Mouse (Mus musculus): ENCODE results near the gene 1700018F24Rik. TPM values are rescaled to one million over a fixed set of nuclear protein-coding genes. Genes with fewer than 3 reads are reported as not detected.
A peak's percentile ranks its signal among the peaks of the same experiment; 100 is the strongest.
"Not testable (repeated sequence)": the region's sequence is repeated elsewhere in the genome, so short reads cannot be mapped to it uniquely, and the experiment has no call there.

1700018F24Rik gene
- polyA plus RNA-seq (2014; fragmentation: Nextera tagmentation; extraction: Ambion mirVana), result not detected in 2 replicates

DNA sequence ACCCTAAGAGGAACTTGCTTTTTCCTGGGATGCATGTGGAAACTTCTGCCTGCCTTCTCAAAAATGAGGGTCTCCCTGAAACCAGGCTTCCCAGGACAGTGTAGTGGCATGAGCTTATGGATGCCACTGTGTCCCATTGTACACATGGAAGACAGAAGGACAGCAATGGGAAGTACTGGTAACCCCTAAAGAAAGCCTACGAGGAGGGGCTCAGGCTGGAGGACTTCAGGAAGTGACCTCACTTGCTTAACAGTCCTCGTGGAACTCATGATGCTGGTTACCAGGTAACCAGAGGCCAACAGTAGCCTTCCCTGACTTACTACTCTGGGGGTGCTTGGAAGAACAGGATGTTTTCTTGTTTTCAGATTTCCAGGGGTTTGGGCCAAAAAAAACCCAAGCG lies at the start of gene 1700018F24Rik:
1700018F24Rik (plus strand) TSS at position 301 of the 400 bp plus-strand sequence.
- H3K4me3 ChIP-seq (ENCODE audit: low read depth, low read length); DNase-seq (ENCODE audit: low spot score); H3K4me1 ChIP-seq (replicated peaks; ENCODE audit: control insufficient read depth, insufficient read depth, low read length); ATAC-seq (replicated peaks; ENCODE audit: low FRiP score, low TSS enrichment, low read depth); H3K9ac ChIP-seq (ENCODE audit: low read length); H3K27me3 ChIP-seq (replicated peaks; ENCODE audit: control insufficient read depth, insufficient read depth, low read length); H3K36me3 ChIP-seq (ENCODE audit: control insufficient read depth, insufficient read depth, low read length); H3K27ac ChIP-seq (ENCODE audit: low read depth); H3K4me2 ChIP-seq (ENCODE audit: low read length); H3K9me3 ChIP-seq (ENCODE audit: control insufficient read depth, low read length): not testable (repeated sequence)
- WGBS, result 57% methylated on average over 3 of the region's 3 CpGs

DNA sequence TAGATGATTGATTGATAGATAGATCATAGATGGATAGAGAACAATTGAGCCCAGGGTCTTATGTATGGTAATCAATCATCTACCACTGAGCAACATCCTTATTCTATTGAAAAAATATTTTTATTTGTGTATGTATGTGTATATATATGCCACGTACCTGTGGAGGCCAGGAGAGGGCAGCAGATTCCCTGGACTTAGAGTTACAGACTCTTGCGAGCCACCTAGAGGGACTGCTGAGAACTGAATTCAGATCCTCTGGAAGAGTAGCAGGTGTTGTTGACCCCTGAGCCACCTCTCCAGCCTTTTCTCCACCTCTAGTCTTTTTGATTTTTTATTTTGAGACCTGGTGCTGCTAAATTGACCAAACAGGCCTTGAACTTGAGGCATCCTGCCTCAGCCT lies 44.3 kb upstream of the 1700018F24Rik start:
- Histone ChIP-seq H3K27ac (ENCODE audit: low read depth) (no peak overlapping the region), H3K9ac (ENCODE audit: low read length) (no peak overlapping the region), H3K4me2 (ENCODE audit: low read length) (no peak overlapping the region), H3K4me1 (replicated peaks; ENCODE audit: control insufficient read depth, insufficient read depth, low read length) (no peaks in the 10 kb centered on the region), H3K4me3 (ENCODE audit: low read depth, low read length) (no peak overlapping the region), H3K36me3 (ENCODE audit: control insufficient read depth, insufficient read depth, low read length) (no peaks in the 10 kb centered on the region), H3K27me3 (replicated peaks; ENCODE audit: control insufficient read depth, insufficient read depth, low read length) (no peaks in the 10 kb centered on the region), H3K9me3 (ENCODE audit: control insufficient read depth, low read length) (no peaks in the 10 kb centered on the region)
- WGBS, result 33% methylated on average over 2 of the region's 2 CpGs
- ATAC-seq (replicated peaks; ENCODE audit: low FRiP score, low TSS enrichment, low read depth), result no peak
- no peak for DNase-seq (ENCODE audit: low spot score)

DNA sequence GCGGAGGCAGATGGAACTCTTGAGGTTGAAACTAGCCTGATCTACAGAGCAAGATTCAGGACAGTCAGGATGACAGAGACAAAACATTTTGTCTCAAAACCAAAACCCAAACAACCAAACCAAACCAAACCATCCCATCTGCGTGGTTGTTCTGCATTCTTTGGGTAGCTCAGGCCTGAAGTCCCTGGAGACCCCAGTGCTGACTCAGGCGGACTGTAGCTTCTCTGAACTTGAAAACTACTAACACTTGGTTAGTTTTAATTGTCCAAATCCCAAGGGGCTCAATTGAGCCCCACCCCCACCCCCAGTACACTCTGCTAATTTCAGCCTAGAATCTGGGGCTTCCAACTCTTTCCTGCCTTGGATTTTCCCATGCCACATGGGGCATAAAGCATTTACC lies 39.4 kb upstream of the 1700018F24Rik start:
- DNase-seq (ENCODE audit: low spot score) (peak; percentile 12), ATAC-seq (replicated peaks; ENCODE audit: low FRiP score, low TSS enrichment, low read depth) (no peak)
- no peaks in the 10 kb centered on the region for H3K27me3 ChIP-seq (replicated peaks; ENCODE audit: control insufficient read depth, insufficient read depth, low read length)
- no peak overlapping the region for H3K9ac ChIP-seq (ENCODE audit: low read length)
- H3K4me3 ChIP-seq (ENCODE audit: low read depth, low read length), result no peak overlapping the region
- WGBS, result 81% methylated on average over 3 of the region's 3 CpGs
- H3K9me3 ChIP-seq (ENCODE audit: control insufficient read depth, low read length), result no peaks in the 10 kb centered on the region
- no peaks in the 10 kb centered on the region for H3K4me1 ChIP-seq (replicated peaks; ENCODE audit: control insufficient read depth, insufficient read depth, low read length)
- H3K27ac ChIP-seq (ENCODE audit: low read depth), result no peak overlapping the region
- H3K36me3 ChIP-seq (ENCODE audit: control insufficient read depth, insufficient read depth, low read length), result no peaks in the 10 kb centered on the region
- H3K4me2 ChIP-seq (ENCODE audit: low read length), result no peak overlapping the region

DNA sequence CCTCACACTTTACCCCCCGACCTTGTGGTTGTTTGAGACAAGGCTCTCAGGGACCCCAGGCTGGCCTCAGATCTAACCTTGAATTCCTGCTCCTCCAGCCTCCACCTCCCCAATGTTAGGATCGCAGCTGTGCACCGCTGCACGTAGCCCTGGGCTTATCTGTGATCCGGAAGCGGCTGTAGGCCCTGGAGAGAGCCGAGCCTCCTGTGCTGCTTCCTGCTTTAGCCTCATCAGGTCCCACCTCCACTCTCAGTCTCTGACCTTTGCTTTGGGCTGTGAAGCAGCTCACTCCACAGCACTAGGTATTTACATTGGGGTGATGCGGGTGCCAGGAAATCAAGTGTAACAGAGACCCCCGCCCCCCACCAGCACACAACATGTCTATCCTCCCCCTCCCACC lies 38.3 kb upstream of the 1700018F24Rik start:
- ATAC-seq (replicated peaks; ENCODE audit: low FRiP score, low TSS enrichment, low read depth), result 0 out of 2 replicates have a peak, but pooled peaks have one; percentile 19
- no peaks in the 10 kb centered on the region for H3K9me3 ChIP-seq (ENCODE audit: control insufficient read depth, low read length)
- H3K4me1 ChIP-seq (replicated peaks; ENCODE audit: control insufficient read depth, insufficient read depth, low read length), result no peaks in the 10 kb centered on the region
- no peaks in the 10 kb centered on the region for H3K27me3 ChIP-seq (replicated peaks; ENCODE audit: control insufficient read depth, insufficient read depth, low read length)
- no peak overlapping the region for H3K4me3 ChIP-seq (ENCODE audit: low read depth, low read length)
- H3K4me2 ChIP-seq (ENCODE audit: low read length), result no peak overlapping the region
- DNase-seq (ENCODE audit: low spot score), result no peak
- no peak overlapping the region for H3K27ac ChIP-seq (ENCODE audit: low read depth)
- 83% methylated on average over 9 of the region's 9 CpGs for WGBS
- H3K9ac ChIP-seq (ENCODE audit: low read length), result no peak overlapping the region
- H3K36me3 ChIP-seq (ENCODE audit: control insufficient read depth, insufficient read depth, low read length), result no peaks in the 10 kb centered on the region

DNA sequence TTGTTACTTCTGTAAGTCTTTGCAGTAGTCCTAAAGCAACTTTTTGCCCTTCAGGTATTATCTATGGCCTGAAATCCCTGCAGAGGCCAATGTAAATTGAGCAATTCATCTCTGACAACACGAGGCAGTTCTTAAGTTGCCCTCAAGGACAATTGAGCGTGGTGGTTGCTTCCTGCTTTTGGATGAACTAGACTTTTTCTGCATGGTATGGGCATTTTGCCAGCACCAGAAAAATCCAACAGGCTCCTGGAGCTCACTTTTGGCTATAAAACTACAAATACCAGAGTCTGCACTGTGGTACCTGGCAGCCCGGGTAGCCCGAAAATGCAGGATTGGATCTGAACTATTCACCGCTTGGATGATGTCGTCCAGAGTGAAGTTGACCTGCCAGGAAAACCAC lies 37.2 kb upstream of the 1700018F24Rik start:
- DNase-seq (ENCODE audit: low spot score) (peak; percentile 37), ATAC-seq (replicated peaks; ENCODE audit: low FRiP score, low TSS enrichment, low read depth) (no peak)
- Histone ChIP-seq H3K4me3 (ENCODE audit: low read depth, low read length) (no peak overlapping the region), H3K4me2 (ENCODE audit: low read length) (no peak overlapping the region), H3K9me3 (ENCODE audit: control insufficient read depth, low read length) (no peaks in the 10 kb centered on the region), H3K9ac (ENCODE audit: low read length) (no peak overlapping the region), H3K36me3 (ENCODE audit: control insufficient read depth, insufficient read depth, low read length) (no peaks in the 10 kb centered on the region), H3K27me3 (replicated peaks; ENCODE audit: control insufficient read depth, insufficient read depth, low read length) (no peaks in the 10 kb centered on the region), H3K27ac (ENCODE audit: low read depth) (no peak overlapping the region), H3K4me1 (replicated peaks; ENCODE audit: control insufficient read depth, insufficient read depth, low read length) (no peaks in the 10 kb centered on the region)
- WGBS, result 71% methylated on average over 6 of the region's 6 CpGs

DNA sequence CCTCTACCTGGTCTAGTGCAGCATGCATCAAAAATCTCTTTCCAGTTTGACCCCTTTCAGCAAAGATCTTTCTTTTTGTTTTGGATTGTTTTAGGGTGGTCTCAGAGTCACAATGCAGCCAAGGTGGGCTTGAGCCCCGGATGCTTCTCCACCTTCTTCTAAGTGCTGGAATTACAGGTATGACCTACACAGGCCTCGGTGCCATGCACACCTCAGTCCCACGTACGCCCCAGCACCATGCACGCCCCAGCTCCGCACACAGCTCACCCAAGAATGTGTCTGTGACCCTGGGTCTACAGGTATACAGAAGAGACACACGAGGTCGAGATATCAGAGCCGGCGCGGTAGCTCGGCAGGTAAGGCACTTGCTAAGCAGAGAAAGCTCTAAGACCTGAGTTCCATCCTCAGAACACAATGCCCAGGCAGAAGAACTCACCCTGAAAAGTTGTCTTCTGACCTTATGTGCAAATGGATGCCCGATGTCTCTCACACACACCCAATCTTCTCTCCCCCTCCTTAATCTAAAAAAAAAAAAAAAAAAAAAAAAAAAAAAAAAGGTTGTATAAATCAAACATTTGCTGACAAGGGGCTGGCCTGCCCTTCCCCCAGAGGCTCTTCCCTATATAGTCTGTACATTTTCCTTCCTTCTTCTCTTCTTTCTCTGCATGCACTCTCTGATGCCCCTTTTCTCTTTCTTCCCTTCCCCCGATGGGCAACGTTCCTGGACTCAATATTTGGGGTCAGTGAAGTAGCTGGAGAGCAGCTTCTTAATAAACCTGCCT lies 33.7 kb upstream of the 1700018F24Rik start:
- 83% methylated on average over 15 of the region's 15 CpGs for WGBS
- Histone ChIP-seq H3K27me3 (replicated peaks; ENCODE audit: control insufficient read depth, insufficient read depth, low read length) (no peaks in the 10 kb centered on the region), H3K27ac (ENCODE audit: low read depth) (no peak overlapping the region), H3K9me3 (ENCODE audit: control insufficient read depth, low read length) (no peaks in the 10 kb centered on the region), H3K4me2 (ENCODE audit: low read length) (no peak overlapping the region), H3K36me3 (ENCODE audit: control insufficient read depth, insufficient read depth, low read length) (no peaks in the 10 kb centered on the region), H3K4me1 (replicated peaks; ENCODE audit: control insufficient read depth, insufficient read depth, low read length) (no peaks in the 10 kb centered on the region), H3K4me3 (ENCODE audit: low read depth, low read length) (no peak overlapping the region), H3K9ac (ENCODE audit: low read length) (no peak overlapping the region)
- ATAC-seq (replicated peaks; ENCODE audit: low FRiP score, low TSS enrichment, low read depth) (no peak), DNase-seq (ENCODE audit: low spot score) (peak; percentile 47)

DNA sequence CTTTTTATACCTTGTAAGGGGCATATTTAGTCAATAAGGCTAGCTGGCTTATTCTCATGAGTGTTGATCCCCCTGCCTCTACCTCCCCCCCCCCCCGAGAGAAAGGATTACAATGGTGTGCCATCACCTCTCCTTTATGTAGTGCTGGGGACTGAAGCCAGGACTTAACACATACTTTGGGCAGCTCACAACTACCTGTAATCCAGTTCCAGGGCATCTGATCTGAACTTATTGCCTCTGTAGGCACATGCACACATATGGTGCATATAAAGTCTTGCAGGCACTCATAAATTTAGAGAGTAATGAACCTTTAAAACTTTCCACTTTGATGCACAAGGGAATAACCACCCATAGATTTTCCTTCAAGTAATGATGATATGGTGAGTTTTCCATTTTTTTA lies 28.5 kb upstream of the 1700018F24Rik start:
- H3K36me3 ChIP-seq (ENCODE audit: control insufficient read depth, insufficient read depth, low read length), result no peaks in the 10 kb centered on the region
- H3K9ac ChIP-seq (ENCODE audit: low read length), result no peak overlapping the region
- no peaks in the 10 kb centered on the region for H3K4me1 ChIP-seq (replicated peaks; ENCODE audit: control insufficient read depth, insufficient read depth, low read length)
- no peaks in the 10 kb centered on the region for H3K9me3 ChIP-seq (ENCODE audit: control insufficient read depth, low read length)
- H3K27me3 ChIP-seq (replicated peaks; ENCODE audit: control insufficient read depth, insufficient read depth, low read length), result no peaks in the 10 kb centered on the region
- H3K27ac ChIP-seq (ENCODE audit: low read depth), result no peak overlapping the region
- ATAC-seq (replicated peaks; ENCODE audit: low FRiP score, low TSS enrichment, low read depth) (no peak), DNase-seq (ENCODE audit: low spot score) (no peak)
- whole genome bisulfite sequencing, result 75% methylated on average over 1 of the region's 1 CpGs
- no peak overlapping the region for H3K4me2 ChIP-seq (ENCODE audit: low read length)
- no peak overlapping the region for H3K4me3 ChIP-seq (ENCODE audit: low read depth, low read length)

DNA sequence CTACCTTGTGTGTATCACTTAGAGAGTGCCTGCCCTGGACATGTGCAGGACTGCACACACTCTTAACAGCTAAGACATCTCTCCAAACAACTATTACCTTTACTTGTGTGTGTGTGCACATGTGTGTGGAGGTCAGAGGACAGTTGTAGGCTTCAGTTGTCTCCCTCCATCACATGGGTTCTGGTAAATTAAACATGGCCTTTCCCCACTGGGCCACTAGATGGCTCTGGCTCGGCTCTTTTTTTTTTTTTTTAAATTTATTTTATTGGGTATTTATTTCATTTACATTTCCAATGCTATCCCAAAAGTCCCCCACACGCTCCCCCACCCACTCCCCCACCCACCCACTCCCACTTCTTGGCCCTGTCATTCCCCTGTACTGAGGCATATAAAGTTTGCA lies 26.0 kb upstream of the 1700018F24Rik start:
- H3K4me2 ChIP-seq (ENCODE audit: low read length); H3K36me3 ChIP-seq (ENCODE audit: control insufficient read depth, insufficient read depth, low read length); ATAC-seq (replicated peaks; ENCODE audit: low FRiP score, low TSS enrichment, low read depth); H3K9me3 ChIP-seq (ENCODE audit: control insufficient read depth, low read length); H3K27ac ChIP-seq (ENCODE audit: low read depth); H3K4me1 ChIP-seq (replicated peaks; ENCODE audit: control insufficient read depth, insufficient read depth, low read length); H3K9ac ChIP-seq (ENCODE audit: low read length); H3K4me3 ChIP-seq (ENCODE audit: low read depth, low read length); H3K27me3 ChIP-seq (replicated peaks; ENCODE audit: control insufficient read depth, insufficient read depth, low read length): not testable (repeated sequence)
- WGBS, result 39% methylated on average over 1 of the region's 2 CpGs
- peak; percentile 33 for DNase-seq (ENCODE audit: low spot score)

DNA sequence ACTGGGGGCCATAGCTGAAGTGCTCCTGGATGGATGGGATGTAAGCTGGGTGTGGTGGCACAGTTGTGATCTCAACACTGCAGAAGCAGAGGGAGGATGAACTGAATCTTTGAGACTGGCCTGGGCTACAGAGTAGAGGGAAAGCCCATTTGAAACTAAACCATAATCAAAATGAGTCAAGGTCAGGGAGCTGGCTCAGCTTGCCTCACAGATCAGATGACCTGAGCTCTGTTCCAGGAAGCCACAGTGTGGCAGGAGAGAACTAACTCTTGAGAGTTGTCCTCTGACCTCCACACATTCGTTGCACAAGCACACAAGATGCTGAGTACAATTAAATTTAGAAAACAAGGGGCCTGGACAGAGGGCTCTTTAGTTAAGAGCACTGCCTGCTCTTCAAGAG lies 22.5 kb upstream of the 1700018F24Rik start:
- H3K27ac ChIP-seq (ENCODE audit: low read depth); H3K4me2 ChIP-seq (ENCODE audit: low read length); H3K9ac ChIP-seq (ENCODE audit: low read length); H3K4me1 ChIP-seq (replicated peaks; ENCODE audit: control insufficient read depth, insufficient read depth, low read length); H3K4me3 ChIP-seq (ENCODE audit: low read depth, low read length); H3K27me3 ChIP-seq (replicated peaks; ENCODE audit: control insufficient read depth, insufficient read depth, low read length); H3K9me3 ChIP-seq (ENCODE audit: control insufficient read depth, low read length); H3K36me3 ChIP-seq (ENCODE audit: control insufficient read depth, insufficient read depth, low read length); ATAC-seq (replicated peaks; ENCODE audit: low FRiP score, low TSS enrichment, low read depth); DNase-seq (ENCODE audit: low spot score): not testable (repeated sequence)
- 33% methylated on average over 1 of the region's 1 CpGs for WGBS
